Mouse (Mus musculus) hindbrain, embryonic 16.5 days (tissue): ENCODE data around the gene Stum. TPM values are rescaled to one million over a fixed set of nuclear protein-coding genes. Genes with fewer than 3 reads are reported as not detected.

Source experiments
- ATAC-seq: fragments of 200-750 bp; cut with Nextera tagmentation; 2 replicates; pipeline ENCODE4 v1.8.0; 2017; ENCODE audit warnings: moderate TSS enrichment, moderate library complexity
- H3K27ac ChIP-seq: fragments of 300-500 bp; sonication (generic); 2 replicates; pipeline ENCODE4 v1.5.1; 2014; ENCODE audit warnings: low read depth, mild to moderate bottlenecking, control low read depth, low read length, moderate library complexity
- H3K27me3 ChIP-seq: fragments of 300-500 bp; sonication (generic); replicated peaks from 2 replicates; pipeline ENCODE4 v1.6.1; 2014; ENCODE audit warnings: low read length; ENCODE audit not compliant: control insufficient read depth, insufficient read depth
- H3K36me3 ChIP-seq: fragments of 300-500 bp; sonication (generic); 2 replicates; pipeline ENCODE4 v1.6.1; 2014; ENCODE audit warnings: mild to moderate bottlenecking, low read length, moderate library complexity, mixed read lengths; ENCODE audit not compliant: control insufficient read depth, insufficient read depth
- H3K4me1 ChIP-seq: fragments of 300-500 bp; sonication (generic); 2 replicates; pipeline ENCODE4 v1.6.1; 2014; ENCODE audit warnings: low read depth, low read length; ENCODE audit not compliant: control insufficient read depth, insufficient read depth
- H3K4me2 ChIP-seq: fragments of 300-500 bp; sonication (generic); 2 replicates; pipeline ENCODE4 v1.6.1; 2014; ENCODE audit warnings: mild to moderate bottlenecking, low read length, control low read depth, moderate library complexity
- H3K4me3 ChIP-seq: fragments of 300-500 bp; sonication (generic); 2 replicates; pipeline ENCODE4 v1.5.1; 2014; ENCODE audit warnings: mild to moderate bottlenecking, low read length, control low read depth, moderate library complexity
- H3K9ac ChIP-seq: fragments of 300-500 bp; sonication (generic); 2 replicates; pipeline ENCODE4 v1.6.1; 2014; ENCODE audit warnings: low read depth, mild to moderate bottlenecking, control low read depth, low read length, moderate library complexity
- H3K9me3 ChIP-seq: fragments of 300-500 bp; sonication (generic); 2 replicates; pipeline ENCODE4 v1.6.1; 2014; ENCODE audit warnings: mild to moderate bottlenecking, low read length, moderate library complexity; ENCODE audit not compliant: control insufficient read depth
- WGBS: fragments of 180-500 bp; shearing (Covaris S2); extraction: QIAGEN DNeasy Blood & Tissue Kit; methylation state at CpG from one replicate; pipeline ENCODE4 v1.1.7; 2014; 5-methylcytosine and 5-hydroxymethylcytosine counted together
- polyA plus RNA-seq: library from polyadenylated mRNA; unstranded; fragments of >200 nt; fragmentation: Nextera tagmentation; extraction: Ambion mirVana; gene quantifications from 2 replicates; pipeline ENCODE4 v1.2.1, GENCODE M21; 2015

The Stum gene
- polyA plus RNA-seq, 1 experiment from 2014 or later, result 18.6 TPM

DNA sequence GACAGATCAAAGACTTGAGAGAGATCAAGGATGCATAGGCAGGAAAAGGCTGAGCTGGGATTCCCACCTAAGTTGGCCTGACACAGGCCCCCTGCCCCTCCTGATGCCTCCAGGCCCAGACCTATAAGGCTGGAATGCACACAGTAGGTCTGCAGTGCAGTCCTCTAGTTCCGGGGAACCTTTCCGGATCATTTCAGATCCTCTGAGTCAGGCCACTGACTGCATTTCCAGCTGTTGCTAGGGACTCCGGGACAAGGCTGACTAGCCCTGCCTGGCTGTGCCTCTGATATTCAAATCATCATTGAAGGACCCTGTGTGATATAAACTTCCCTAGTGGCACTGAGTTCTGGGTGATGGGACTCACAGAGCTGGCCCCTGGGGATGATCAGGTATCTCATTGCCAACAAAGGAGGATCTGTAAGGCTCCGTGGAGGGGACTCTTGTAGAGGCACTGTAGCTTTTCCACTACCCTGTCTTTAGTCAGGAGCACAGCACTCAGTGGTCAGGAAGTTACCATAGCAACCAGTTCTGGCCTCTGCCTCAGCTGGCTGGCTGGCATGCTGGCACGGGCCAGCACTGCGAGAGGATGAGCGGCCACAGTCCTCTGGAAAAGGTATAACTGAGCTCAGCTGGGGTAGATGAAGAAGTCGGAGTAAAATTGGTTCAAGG lies 62.7 kb downstream of the Stum start:
- Histone ChIP-seq H3K27ac (peak overlapping the region; percentile 57), H3K9ac (peak overlapping the region; percentile 53), H3K27me3 (no peaks in the 10 kb centered on the region), H3K4me2 (peak overlapping the region; percentile 33; the same call in 1 of the 2 replicates), H3K36me3 (no peaks in the 10 kb centered on the region), H3K4me1 (peaks cover 24% of the 10 kb centered on the region), H3K4me3 (no peak overlapping the region), H3K9me3 (no peaks in the 10 kb centered on the region)
- 20% methylated on average over 8 of the region's 8 CpGs for WGBS
- ATAC-seq, result peak; percentile 90

DNA sequence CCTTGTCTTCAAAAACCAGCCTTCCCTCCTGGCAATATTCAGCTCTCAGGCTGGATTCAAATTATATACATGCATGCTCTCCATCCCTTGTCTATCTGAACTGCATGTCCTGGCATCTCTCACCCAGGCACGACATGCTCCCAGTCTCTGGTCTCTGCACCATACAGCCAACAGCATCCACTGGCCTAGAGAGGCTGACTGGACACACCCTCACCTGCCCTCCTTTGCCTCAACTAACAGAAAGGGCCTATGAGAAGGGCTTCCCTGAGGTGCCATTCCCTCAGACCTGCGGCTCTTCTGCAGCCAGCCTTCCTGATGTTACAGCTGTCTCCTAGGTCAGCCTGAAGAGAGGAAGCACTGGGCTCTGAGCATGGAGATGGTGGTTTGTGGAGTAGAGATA lies 64.2 kb downstream of the Stum start:
- ATAC-seq, result no peak
- no peak overlapping the region for H3K4me2 ChIP-seq
- no peaks in the 10 kb centered on the region for H3K36me3 ChIP-seq
- 94% methylated on average over 2 of the region's 2 CpGs for WGBS
- H3K9me3 ChIP-seq, result no peaks in the 10 kb centered on the region
- peaks cover 24% of the 10 kb centered on the region for H3K4me1 ChIP-seq
- no peak overlapping the region for H3K4me3 ChIP-seq
- no peak overlapping the region for H3K27ac ChIP-seq
- H3K27me3 ChIP-seq, result no peaks in the 10 kb centered on the region
- no peak overlapping the region for H3K9ac ChIP-seq

DNA sequence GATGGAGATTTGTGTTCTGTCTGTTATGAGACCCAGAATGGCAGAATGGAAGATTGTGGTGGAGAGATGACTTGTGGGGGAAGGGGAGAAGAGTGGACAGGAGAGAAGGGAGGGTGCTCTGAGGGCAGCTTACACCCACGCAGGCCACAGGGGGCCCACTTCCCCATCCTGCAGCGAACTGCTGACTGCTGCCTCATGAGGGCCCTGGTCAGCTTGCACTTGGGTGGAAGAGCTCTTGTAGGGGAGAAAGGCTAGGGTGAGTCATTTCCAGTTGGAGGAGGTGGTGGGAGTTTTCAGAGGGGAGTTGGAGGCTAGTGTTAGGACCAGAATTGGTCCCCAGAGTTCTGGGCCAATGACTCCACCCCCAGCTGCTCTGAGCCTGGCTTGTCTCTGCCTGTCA lies 66.2 kb downstream of the Stum start:
- H3K27me3 ChIP-seq, result no peaks in the 10 kb centered on the region
- WGBS, result 76% methylated on average over 2 of the region's 2 CpGs
- no peak for ATAC-seq

DNA sequence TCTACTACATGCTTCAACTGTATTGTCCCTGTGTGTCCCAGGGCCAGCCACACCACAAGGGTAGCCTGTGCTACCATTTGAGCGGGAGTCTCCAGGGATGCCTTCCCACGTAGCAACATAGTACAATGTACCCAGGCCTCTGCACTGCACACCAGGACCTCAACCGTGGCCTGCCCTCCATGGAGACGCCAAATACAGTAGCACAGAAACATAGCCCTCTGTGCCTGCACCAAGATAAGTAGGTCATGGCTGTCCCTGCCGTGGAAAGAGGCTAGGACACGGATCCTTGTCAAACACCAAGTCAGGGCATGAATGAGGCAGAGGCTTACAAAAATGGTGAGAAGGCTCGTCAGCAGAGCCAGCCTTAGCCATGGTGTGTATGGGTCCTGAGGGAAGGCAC lies 67.5 kb downstream of the Stum start:
- Histone ChIP-seq H3K9me3 (no peaks in the 10 kb centered on the region), H3K27me3 (no peaks in the 10 kb centered on the region), H3K4me3 (no peak overlapping the region), H3K27ac (no peak overlapping the region), H3K4me2 (no peak overlapping the region), H3K36me3 (no peaks in the 10 kb centered on the region), H3K4me1 (peaks cover 10% of the 10 kb centered on the region), H3K9ac (no peak overlapping the region)
- no peak for ATAC-seq
- WGBS, result 92% methylated on average over 7 of the region's 7 CpGs

More for the DNA sequence above, 66.2 kb downstream of the Stum start:
- no peak overlapping the region for H3K4me2 ChIP-seq
- no peaks in the 10 kb centered on the region for H3K9me3 ChIP-seq
- no peaks in the 10 kb centered on the region for H3K36me3 ChIP-seq
- H3K4me3 ChIP-seq, result no peak overlapping the region
- H3K27ac ChIP-seq, result no peak overlapping the region
- H3K9ac ChIP-seq, result no peak overlapping the region
- H3K4me1 ChIP-seq, result peaks cover 23% of the 10 kb centered on the region

DNA sequence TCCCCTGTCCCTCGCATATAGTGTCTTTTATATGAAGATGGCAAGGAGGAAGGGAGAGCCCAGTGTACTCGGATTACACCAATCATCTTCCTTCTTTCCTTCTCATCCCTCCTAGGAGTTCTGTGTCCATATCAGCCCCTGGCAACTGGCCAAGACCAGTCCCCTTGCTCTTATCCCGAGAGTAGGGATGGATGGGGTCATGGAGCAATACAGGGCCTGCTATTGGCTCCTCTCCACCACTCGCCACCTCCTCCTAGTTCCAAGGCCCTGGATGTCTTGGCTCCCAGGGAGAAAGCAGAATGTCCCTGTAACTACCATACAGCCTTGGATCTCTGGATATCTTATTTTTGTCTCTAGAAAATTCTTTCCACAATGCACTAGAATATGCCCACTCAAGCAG lies 68.2 kb downstream of the Stum start:
- ATAC-seq, result no peak
- 56% methylated on average over 4 of the region's 4 CpGs for WGBS
- Histone ChIP-seq H3K4me2 (no peak overlapping the region), H3K36me3 (no peaks in the 10 kb centered on the region), H3K27me3 (no peaks in the 10 kb centered on the region), H3K4me3 (no peak overlapping the region), H3K4me1 (peaks cover 2% of the 10 kb centered on the region), H3K27ac (no peak overlapping the region), H3K9me3 (no peaks in the 10 kb centered on the region), H3K9ac (no peak overlapping the region)

DNA sequence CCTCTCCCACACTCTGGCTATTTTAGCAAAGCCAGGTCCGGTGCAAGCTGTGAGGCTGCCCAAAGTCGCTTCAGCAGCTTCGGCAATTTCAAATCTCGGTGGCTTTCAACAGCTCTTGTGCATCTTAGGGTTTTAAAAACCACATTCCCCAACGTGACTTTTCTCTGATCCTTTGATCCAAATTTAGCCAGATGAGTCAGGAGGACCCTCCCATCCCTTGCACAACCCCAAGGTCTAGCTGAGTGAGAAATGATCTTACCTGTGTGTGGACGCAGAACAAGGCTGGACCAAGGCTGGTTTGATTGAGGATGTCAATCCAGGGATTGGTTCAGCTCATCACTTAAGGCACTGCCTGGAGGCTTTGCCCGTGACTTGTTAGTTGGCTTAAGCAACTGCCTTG lies 73.0 kb downstream of the Stum start:
- ATAC-seq, result no peak
- H3K4me1 ChIP-seq, result peaks cover 8% of the 10 kb centered on the region; the same call in 1 of the 2 replicates
- 81% methylated on average over 7 of the region's 7 CpGs for WGBS
- H3K4me2 ChIP-seq, result no peak overlapping the region
- H3K9ac ChIP-seq, result no peak overlapping the region
- H3K27ac ChIP-seq, result no peak overlapping the region
- H3K36me3 ChIP-seq, result no peaks in the 10 kb centered on the region
- H3K4me3 ChIP-seq, result no peak overlapping the region
- no peaks in the 10 kb centered on the region for H3K9me3 ChIP-seq
- H3K27me3 ChIP-seq, result no peaks in the 10 kb centered on the region

DNA sequence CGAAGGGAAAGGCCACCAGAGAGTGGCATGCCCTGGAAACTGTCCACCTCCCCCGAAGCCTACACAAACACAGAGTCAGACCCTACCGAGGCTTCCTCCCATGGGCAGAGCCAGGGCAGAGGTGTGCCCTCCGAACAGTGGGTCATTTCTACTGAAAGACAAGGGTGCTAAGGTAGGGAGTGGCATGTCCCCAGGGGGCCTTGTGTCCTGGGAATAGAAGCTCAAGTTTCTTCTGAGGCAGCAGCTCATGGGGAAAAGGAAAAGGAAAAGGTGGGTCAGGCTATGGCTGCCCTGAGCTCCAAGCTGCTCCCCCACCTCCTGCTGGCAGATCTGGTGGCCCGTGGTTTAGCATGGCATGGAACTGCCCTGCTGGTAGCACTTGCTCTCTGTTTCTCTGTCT lies 73.5 kb downstream of the Stum start:
- no peak for ATAC-seq
- no peak overlapping the region for H3K27ac ChIP-seq
- no peaks in the 10 kb centered on the region for H3K27me3 ChIP-seq
- H3K4me2 ChIP-seq, result no peak overlapping the region
- no peak overlapping the region for H3K9ac ChIP-seq
- WGBS, result 72% methylated on average over 5 of the region's 5 CpGs
- H3K4me1 ChIP-seq, result peaks cover 8% of the 10 kb centered on the region; the same call in 1 of the 2 replicates
- no peaks in the 10 kb centered on the region for H3K36me3 ChIP-seq
- H3K4me3 ChIP-seq, result no peak overlapping the region
- no peaks in the 10 kb centered on the region for H3K9me3 ChIP-seq

DNA sequence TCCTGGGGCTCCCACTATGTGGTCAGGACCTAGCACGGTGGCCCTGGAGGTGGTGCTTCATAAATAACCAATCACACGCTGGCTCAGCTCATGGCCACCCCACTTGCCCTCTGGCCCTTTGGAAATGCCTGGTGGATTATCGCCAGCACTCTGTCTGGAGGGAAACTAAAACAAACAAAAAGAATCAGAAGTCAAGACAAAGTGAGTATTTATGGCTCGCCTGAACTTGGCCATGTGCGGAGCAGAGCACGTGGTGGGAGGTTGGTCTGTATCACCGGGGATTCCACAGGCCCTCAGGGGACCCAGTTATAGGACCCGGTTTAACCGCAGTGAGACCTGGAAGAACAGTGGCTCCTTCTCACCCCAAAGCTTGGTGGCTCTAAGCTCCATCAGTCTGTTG lies 74.5 kb downstream of the Stum start:
- no peak for ATAC-seq
- Histone ChIP-seq H3K27ac (no peak overlapping the region), H3K4me1 (peaks cover 8% of the 10 kb centered on the region), H3K9me3 (no peaks in the 10 kb centered on the region), H3K4me2 (no peak overlapping the region), H3K36me3 (no peaks in the 10 kb centered on the region), H3K27me3 (no peaks in the 10 kb centered on the region), H3K4me3 (no peak overlapping the region), H3K9ac (no peak overlapping the region)
- WGBS, result 67% methylated on average over 9 of the region's 9 CpGs

DNA sequence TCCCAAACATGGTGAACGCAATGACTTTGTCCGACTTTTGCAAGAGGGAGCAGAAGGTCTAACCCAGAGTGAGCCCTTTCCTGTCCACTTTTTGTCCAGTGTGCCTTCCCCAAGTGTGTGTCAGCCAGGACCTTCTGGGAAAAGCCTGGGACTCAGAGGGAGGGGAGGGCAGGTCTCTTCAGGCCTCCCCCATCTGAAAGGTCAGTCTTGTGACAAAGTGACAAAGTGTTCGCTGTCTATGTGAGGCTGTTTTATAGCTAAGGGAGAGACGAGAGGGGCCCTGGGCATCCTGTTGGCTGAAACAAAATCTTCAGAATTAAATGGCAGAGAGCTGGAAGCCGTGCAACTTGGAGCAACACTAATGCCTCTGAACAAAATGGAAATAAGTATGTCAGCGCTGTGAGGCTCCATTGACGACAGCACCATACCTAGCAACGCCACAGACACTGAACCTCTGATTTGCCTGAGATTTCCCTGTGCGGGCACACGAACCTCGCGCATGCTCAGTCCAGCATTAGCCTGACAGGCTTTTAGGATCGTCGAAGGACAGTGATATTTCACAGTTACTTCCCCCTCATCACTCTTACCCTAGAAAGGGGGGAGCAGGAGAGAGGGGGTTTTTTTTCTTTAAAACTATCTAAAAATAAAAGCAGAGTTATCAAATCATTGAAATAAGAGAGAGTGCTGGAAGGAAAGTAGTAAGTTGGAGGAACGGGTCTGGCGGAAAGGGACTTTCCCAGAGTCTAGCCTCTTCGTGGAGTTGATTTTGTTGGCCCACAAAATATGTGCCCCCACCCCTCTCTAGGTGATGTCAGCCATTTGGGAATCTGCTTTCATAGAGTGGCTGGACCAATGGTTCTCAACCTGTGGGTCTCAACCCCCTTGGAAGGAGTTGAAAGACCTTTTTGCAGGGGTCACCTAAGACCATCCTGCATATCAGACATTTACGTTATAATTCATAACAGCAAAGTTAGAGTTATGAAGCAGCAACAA lies 75.3 kb downstream of the Stum start:
- Histone ChIP-seq H3K27ac (peak overlapping the region; percentile 46; the same call in 1 of the 2 replicates), H3K9me3 (no peaks in the 10 kb centered on the region), H3K27me3 (no peaks in the 10 kb centered on the region), H3K36me3 (no peaks in the 10 kb centered on the region), H3K9ac (no peak overlapping the region), H3K4me2 (no peak overlapping the region), H3K4me1 (peaks cover 8% of the 10 kb centered on the region), H3K4me3 (no peak overlapping the region)
- peak; percentile 81 for ATAC-seq
- 68% methylated on average over 18 of the region's 18 CpGs for WGBS
